Mouse (Mus musculus): ENCODE data around the gene Cdc25a.

Cdc25a gene

GRCm38 (mm10) chr9:109891501-109891900 is 16.1 kb downstream of the Cdc25a start:
- in situ Hi-C loops (cut with MboI; ENCODE audit: low sequenced_read_pairs): loop anchor here (25.0 kb wide), 1 partner anchor 396 kb away; no protein-coding TSS in a partner anchor

GRCm38 (mm10) chr9:109892651-109893250 is 17.4 kb downstream of the Cdc25a start:
- in situ Hi-C loops (cut with MboI; ENCODE audit: low sequenced_read_pairs): loop anchor here (25.0 kb wide), 1 partner anchor 395 kb away; no protein-coding TSS in a partner anchor

DNA sequence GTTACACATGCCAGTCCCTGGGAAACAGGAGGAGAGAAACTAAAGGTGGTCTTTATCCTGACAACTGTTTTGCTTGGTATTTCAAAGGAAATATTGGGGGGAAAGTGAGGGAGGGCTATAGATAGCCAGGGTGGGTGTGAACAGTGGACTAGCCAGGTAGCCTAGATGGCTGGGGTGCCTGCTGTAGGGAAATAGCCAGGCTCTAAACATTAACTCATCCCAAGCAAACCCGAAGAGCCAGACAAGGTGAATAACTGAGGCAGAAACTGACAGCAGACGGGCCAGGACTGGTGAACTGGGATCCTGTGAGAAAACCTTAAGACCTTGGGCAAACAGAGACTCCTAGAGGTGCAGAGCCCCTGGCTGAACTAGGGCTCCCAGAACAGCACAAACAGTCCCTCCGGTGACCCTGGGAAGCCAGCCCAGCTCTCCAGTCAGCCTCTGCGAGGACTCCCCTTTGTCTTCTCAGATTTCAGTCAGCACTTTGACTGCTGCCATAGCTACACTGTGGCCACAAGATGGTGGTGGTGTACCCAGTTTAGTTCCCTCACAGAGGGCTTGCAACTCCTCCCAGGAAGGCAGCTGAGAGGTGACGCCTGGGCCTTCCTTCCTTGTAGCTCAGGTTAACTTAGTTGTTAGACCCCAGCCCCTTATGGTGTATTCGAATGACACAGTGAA is 19.2 kb downstream of the Cdc25a start:
- in situ Hi-C loops (cut with MboI; ENCODE audit: low sequenced_read_pairs): loop anchor here (5.0 to 25.0 kb wide), 2 partner anchors 178 to 393 kb away; no protein-coding TSS in a partner anchor

DNA sequence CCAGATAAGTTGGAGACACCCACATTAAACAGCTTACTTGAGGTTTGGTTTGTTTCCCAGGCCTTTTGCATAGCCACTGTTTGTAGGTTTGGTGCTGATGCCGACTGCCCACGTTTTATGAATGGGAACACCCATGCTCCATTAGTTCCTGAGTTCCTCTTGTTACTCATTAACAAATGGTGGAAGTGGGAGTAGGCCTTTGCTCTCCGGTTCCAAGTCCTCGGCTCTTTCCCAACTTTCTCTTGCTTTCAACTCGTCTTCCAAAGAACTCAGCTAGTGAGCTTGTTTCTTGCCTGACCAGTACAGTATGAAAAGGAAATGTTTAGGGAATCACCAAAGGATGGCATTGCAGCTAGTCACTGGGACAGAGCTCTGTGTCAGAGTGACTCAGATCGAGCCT is 20.2 kb downstream of the Cdc25a start:
- in situ Hi-C loops (cut with MboI; ENCODE audit: low sequenced_read_pairs): loop anchor here (5.0 to 25.0 kb wide), 2 partner anchors 177 to 392 kb away; no protein-coding TSS in a partner anchor

- in situ Hi-C loops (cut with MboI; ENCODE audit: low sequenced_read_pairs): loop anchor here (5.0 to 25.0 kb wide), 2 partner anchors 176 to 391 kb away; no protein-coding TSS in a partner anchor
Measured at GRCm38 (mm10) chr9:109896253-109897150, 21.1 kb downstream of the Cdc25a start.

DNA sequence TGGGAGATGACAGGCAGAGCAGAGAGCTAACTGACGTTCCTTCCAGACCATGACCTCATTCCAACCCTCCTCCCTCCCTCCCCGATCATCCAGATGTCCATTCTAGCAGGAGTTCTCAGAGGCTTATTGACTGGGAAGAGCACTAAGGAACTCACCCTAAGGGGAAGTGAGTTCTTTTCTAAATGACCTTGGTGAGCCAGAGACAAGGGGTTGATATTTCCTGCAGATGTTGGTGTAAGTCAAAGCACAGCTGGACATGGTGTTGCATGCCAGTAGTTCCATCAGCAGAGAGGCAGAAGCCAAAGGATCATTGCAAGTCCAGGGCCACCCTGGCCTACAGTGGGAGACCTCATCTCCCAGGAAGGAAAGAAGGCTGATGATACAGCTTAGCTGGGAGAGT is 22.6 kb downstream of the Cdc25a start:
- in situ Hi-C loops (cut with MboI; ENCODE audit: low sequenced_read_pairs): loop anchor here (5.0 to 25.0 kb wide), 2 partner anchors 174 to 389 kb away; no protein-coding TSS in a partner anchor

- in situ Hi-C loops (cut with MboI; ENCODE audit: low sequenced_read_pairs): loop anchor here (5.0 to 25.0 kb wide), 2 partner anchors 173 to 388 kb away; no protein-coding TSS in a partner anchor
Measured at GRCm38 (mm10) chr9:109899361-109899760, 24.0 kb downstream of the Cdc25a start.

GRCm38 (mm10) chr9:109899774-109900173 is 24.4 kb downstream of the Cdc25a start:
- in situ Hi-C loops (cut with MboI; ENCODE audit: low sequenced_read_pairs): loop anchor here (5.0 to 25.0 kb wide), 2 partner anchors 173 to 388 kb away; no protein-coding TSS in a partner anchor

DNA sequence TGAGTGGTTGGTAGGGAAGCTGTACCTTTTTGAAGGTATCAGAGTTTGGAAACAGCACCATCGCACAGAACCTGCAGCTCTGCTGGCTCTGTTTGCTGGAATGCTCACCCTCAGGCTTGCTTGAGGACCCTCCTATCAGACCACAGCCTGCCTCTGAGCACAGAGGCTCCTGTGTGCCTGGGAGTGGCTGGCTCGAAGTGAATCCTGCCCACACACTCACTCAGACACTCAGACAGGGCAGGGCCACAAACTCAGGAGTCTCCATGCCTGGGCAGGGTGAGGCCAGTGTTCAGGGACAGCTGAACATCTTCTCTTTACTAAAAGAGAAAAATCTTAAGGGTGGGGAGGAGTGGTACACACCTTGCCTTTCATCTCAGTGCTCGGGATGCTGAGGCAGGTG is 25.2 kb downstream of the Cdc25a start:
- in situ Hi-C loops (cut with MboI; ENCODE audit: low sequenced_read_pairs): no loop called here

DNA sequence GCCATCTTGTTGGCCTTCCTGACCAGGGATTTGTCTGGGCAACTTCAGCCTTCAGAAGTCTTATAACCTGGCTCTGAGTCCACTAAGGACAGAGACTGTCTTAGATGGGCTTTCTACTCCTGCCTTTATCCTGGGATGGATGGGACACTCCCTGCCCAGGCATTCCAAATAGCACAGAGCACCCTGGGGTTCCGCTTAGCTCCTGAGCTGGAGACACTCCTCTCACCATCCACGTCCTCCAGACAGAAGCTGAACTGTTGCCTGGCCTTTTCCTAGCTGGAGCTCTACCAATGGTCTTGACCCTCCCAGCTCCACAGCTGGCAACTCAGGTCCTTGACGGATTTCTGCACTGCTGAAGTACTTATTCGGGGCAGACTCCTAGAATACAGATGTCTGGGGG is 26.9 kb downstream of the Cdc25a start:
- in situ Hi-C loops (cut with MboI; ENCODE audit: low sequenced_read_pairs): no loop called here

DNA sequence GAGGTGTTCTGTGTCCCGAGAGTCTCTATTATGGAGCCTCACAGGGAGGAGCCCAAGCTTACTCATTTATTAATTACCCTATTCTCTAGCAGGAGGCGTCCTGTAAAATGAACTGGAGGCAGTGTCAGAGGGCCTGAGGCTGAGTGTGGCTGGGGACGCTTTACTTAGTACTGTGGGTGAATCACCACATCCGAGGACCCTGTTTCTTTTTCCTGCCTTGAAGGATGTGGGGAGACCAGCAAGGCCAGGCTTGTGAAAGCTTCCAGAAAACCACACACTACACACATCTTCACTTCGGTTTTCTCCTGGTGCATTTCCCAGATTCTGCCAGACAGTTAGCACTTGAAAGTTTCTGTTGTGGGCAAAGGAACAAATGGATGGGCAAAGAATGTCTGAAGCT is 27.4 kb downstream of the Cdc25a start:
- in situ Hi-C loops (cut with MboI; ENCODE audit: low sequenced_read_pairs): no loop called here

- in situ Hi-C loops (cut with MboI; ENCODE audit: low sequenced_read_pairs): no loop called here
Measured at GRCm38 (mm10) chr9:109907300-109907699, 31.9 kb downstream of the Cdc25a start.

- in situ Hi-C loops (cut with MboI; ENCODE audit: low sequenced_read_pairs): no loop called here
Measured at GRCm38 (mm10) chr9:109907774-109908465, 32.5 kb downstream of the Cdc25a start.

DNA sequence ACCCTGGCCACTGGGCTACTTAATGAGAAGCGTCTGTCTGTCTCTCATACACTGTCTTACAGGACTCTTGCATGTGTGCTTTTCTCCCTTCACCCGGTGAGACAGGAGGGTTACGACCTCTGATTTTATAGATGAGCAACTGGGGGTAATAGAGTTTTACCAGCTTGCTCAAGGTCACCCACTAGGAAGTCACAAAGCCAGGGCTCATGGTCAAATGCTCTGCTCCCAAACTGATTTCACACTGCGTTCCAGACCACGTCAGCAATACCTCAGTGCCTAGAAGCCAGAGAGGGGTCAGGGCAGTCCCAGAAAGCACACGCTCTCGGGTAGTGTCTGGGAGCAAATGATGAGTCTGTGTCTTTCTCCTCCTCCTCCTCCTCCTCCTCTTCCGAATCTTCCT is 33.7 kb downstream of the Cdc25a start:
- in situ Hi-C loops (cut with MboI; ENCODE audit: low sequenced_read_pairs): no loop called here

- in situ Hi-C loops (cut with MboI; ENCODE audit: low sequenced_read_pairs): no loop called here
Measured at GRCm38 (mm10) chr9:109909926-109910325, 34.5 kb downstream of the Cdc25a start.

- in situ Hi-C loops (cut with MboI; ENCODE audit: low sequenced_read_pairs): no loop called here
Measured at GRCm38 (mm10) chr9:109911779-109912178, 36.4 kb downstream of the Cdc25a start.

DNA sequence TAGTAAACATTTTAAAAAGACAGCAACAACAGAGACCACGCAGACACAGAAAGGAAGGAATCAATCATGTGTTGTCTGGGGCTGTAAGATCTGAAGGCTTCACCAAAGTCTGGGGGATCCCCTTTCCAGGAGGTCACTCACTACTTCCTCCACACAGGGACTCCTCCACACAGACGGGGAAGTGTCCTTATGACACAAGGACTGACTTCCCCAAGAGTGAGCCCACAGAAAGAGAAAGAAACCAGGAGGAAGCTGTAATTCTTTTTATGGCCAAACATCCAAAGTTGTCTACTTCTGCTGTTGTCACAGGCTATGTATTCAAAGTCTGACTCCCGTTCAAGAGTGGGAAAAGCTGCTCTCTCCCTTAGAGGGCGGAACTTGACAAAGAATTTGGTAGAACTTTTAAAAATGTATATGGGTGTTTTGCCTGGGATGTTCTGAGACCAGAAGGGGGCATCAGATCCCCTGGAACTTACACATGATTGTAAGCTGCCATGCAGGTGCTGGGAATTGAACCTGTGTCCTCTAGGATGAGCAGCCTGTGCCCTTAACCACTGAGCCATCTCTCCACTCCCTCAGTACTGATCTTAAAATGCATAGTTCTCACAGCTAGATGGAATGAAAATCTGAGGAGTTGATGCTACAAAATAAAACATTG is 39.0 kb downstream of the Cdc25a start:
- in situ Hi-C loops (cut with MboI; ENCODE audit: low sequenced_read_pairs): no loop called here

- in situ Hi-C loops (cut with MboI; ENCODE audit: low sequenced_read_pairs): no loop called here
Measured at GRCm38 (mm10) chr9:109917931-109918330, 42.6 kb downstream of the Cdc25a start.

DNA sequence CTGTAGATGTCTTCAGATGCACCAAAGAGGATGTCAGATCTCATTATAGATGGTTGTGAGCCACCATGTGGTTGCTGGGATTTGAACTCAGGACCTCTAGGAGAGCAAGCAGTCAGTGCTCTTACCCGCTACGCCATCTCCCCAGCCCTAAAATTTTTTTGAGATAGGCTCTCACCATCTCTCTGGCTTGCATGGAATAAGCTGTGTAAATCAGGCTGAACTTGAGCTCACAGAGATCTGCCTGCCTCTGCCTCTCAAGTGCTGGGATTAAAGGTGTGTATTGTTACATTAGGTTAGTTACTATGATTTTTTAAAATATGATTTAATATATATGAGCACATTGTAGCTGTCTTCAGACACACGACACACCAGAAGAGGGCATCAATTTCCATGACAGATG is 53.8 kb downstream of the Cdc25a start:
- in situ Hi-C loops (cut with MboI; ENCODE audit: low sequenced_read_pairs): no loop called here

DNA sequence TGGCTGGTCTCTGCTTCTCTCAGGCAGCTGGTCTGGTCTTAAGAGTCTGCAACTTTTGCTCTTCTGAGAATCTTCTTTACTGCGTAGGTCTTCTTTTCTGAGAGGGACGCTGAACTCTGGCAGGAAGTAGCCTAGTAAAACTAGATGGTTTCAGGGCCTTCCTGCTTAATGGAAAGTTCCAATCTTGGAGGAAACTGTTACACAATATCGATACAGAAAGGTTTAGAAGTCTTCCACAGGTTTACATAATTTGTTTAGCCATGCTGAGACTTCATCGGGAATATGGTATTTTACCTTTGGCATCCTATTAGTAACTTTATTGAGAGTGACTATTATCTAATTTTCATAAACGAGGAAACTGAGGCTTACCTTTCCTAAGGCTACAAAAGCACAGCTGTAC is 54.7 kb downstream of the Cdc25a start:
- in situ Hi-C loops (cut with MboI; ENCODE audit: low sequenced_read_pairs): no loop called here
